Mouse (Mus musculus): ENCODE measurements at regions not wholly inside any gene's neighbourhood (a gene's known extent, or its start where the extent isn't known, plus 50 kb on each side); places are given as distances from the start of the nearest gene placed in this dataset.

- DNase-seq (ENCODE audit: low read depth, low spot score): no peak
These were observed 146.9 kb upstream of the Gmnc start for GRCm38 (mm10) chr16:27138384-27138783.

GRCm38 (mm10) chr16:27138987-27139386 is 147.5 kb upstream of the Gmnc start:
- DNase-seq (ENCODE audit: low read depth, low spot score): peak; percentile 40

DNA sequence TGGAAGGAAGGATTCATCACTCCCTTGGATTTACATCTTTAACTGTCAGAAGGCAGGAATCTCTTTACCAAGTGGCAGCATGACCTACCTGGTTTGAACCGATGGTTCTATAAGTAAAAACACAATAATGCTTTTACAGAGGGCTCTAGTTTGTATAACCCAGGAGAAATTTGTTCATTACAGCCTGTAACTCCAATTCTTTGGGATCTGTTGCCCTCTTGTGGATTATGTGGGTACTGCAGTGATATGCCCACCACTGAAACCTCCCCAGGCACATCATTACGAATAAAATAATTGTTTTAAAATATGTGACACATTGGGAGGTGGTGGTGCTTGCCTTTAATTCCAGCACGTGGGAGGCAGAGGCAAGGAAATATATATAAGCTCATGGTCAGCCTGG is 148.6 kb upstream of the Gmnc start:
- DNase-seq (ENCODE audit: low read depth, low spot score): peak; percentile 33

- no peak for DNase-seq (ENCODE audit: low read depth, low spot score)
These were observed 151.5 kb upstream of the Ostn start for GRCm38 (mm10) chr16:27155805-27156204.

- DNase-seq (ENCODE audit: low read depth, low spot score): no peak
These were observed 111.6 kb upstream of the Ostn start for GRCm38 (mm10) chr16:27195650-27196049.

Measured in ZHBTc4 (cell line).